Mouse (Mus musculus): ENCODE measurements around the gene Eps15.

DNA sequence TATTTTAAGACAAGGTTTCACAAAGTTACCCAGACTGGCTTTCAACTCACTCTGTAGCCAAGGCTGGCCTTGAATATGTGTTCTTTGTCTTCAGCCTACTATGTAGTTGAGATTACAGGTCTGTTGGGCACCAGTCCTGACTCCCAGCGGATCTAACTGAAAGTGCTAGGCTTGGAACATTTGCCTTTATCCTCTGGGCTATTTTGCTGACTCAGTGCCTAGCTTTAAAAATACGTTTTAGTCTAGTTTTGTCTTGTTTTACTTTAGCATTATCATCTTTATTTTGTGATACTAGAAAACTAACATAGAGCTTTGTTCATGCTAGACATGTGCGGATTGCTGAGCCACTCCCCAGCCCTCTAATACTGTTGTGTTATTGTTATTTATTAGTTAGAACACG, 27.9 kb upstream of the Eps15 start:
- no peak for TF ChIP-seq CTCF (IDR thresholded peaks at IDR 0.05; ENCODE audit: extremely low read depth, insufficient read depth, low read length)
- TF ChIP-seq POLR2A (IDR thresholded peaks at IDR 0.05; ENCODE audit: extremely low read depth, insufficient read depth, low read length): no peak
